Mouse (Mus musculus) heart, adult 2 months (tissue): ENCODE data around the gene Sec61a2.

ENCODE experiments used
- CTCF ChIP-seq: fragments of 200-600 bp; IDR thresholded peaks from 2 replicates; pipeline ENCODE4 v1.8.1; 2022; ENCODE audit warnings: antibody characterized with exemption, mild to moderate bottlenecking, moderate library complexity
- EP300 ChIP-seq: fragments of 200-500 bp; IDR thresholded peaks from 2 replicates; pipeline ENCODE4 v1.6.1; 2011; ENCODE audit warnings: low read depth, low read length, control low read depth; ENCODE audit not compliant: insufficient read depth

- no peak for TF ChIP-seq CTCF
- TF ChIP-seq EP300 = no peak
These were observed 72.8 kb downstream of the Sec61a2 start for GRCm38 (mm10) chr2:5822449-5822848.
